Mouse (Mus musculus) cortical plate, adult 2 months (tissue): ENCODE measurements at regions not wholly inside any gene's neighbourhood (a gene's known extent, or its start where the extent isn't known, plus 50 kb on each side); places are given as distances from the start of the nearest gene placed in this dataset.

Experiments
- CTCF ChIP-seq: fragments of 200-500 bp; IDR thresholded peaks from 2 replicates; pipeline ENCODE4 v1.5.1; 2011; ENCODE audit warnings: mild to moderate bottlenecking, control low read depth, low read length; ENCODE audit not compliant: insufficient read depth; ENCODE audit errors: extremely low read depth
- POLR2A ChIP-seq: fragments of 200-500 bp; IDR thresholded peaks from 2 replicates; pipeline ENCODE4 v1.6.1; 2011; ENCODE audit warnings: mild to moderate bottlenecking, low read length, control low read depth; ENCODE audit not compliant: insufficient read depth; ENCODE audit errors: extremely low read depth

GRCm38 (mm10) chr8:126855056-126855609 lies 90.5 kb downstream of the Tomm20 start:
- no peak for TF ChIP-seq POLR2A
- no peak for TF ChIP-seq CTCF
